Mouse (Mus musculus) liver, embryonic 16.5 days (tissue): ENCODE results near the gene 2310007B03Rik. TPM values are rescaled to one million over a fixed set of nuclear protein-coding genes. Genes with fewer than 3 reads are reported as not detected.

Experiments used
- ATAC-seq: fragments of 200-750 bp; cut with Nextera tagmentation; 2 replicates; pipeline ENCODE4 v1.8.0; 2017; ENCODE audit warnings: low read depth, mild to moderate bottlenecking, moderate number of reproducible peaks, moderate library complexity
- H3K27ac ChIP-seq: fragments of 300-500 bp; sonication (generic); 2 replicates; pipeline ENCODE4 v1.5.1; 2014; ENCODE audit warnings: mild to moderate bottlenecking, low read length
- H3K27me3 ChIP-seq: fragments of 300-500 bp; sonication (generic); 2 replicates; pipeline ENCODE4 v1.6.1; 2014; ENCODE audit warnings: low read depth, low read length, mixed read lengths; ENCODE audit not compliant: control insufficient read depth, insufficient read depth
- H3K36me3 ChIP-seq: fragments of 300-500 bp; sonication (generic); 2 replicates; pipeline ENCODE4 v1.6.1; 2014; ENCODE audit warnings: mild to moderate bottlenecking; ENCODE audit not compliant: control insufficient read depth, insufficient read depth
- H3K4me1 ChIP-seq: fragments of 300-500 bp; sonication (generic); 2 replicates; pipeline ENCODE4 v1.6.1; 2014; ENCODE audit warnings: low read depth, low read length, mixed read lengths; ENCODE audit not compliant: control insufficient read depth
- H3K4me2 ChIP-seq: fragments of 300-500 bp; sonication (generic); 2 replicates; pipeline ENCODE4 v1.6.1; 2014; ENCODE audit warnings: low read depth, low read length, mixed read lengths
- H3K4me3 ChIP-seq: fragments of 300-500 bp; sonication (generic); 2 replicates; pipeline ENCODE4 v1.5.1; 2014; ENCODE audit warnings: low read depth, mild to moderate bottlenecking, low read length
- H3K9ac ChIP-seq: fragments of 300-500 bp; sonication (generic); 2 replicates; pipeline ENCODE4 v1.6.1; 2014; ENCODE audit warnings: low read depth, low read length
- H3K9me3 ChIP-seq: fragments of 300-500 bp; sonication (generic); replicated peaks from 2 replicates; pipeline ENCODE4 v1.6.1; 2016; ENCODE audit warnings: low read length; ENCODE audit not compliant: control insufficient read depth
- WGBS: fragments of 180-500 bp; shearing (Covaris S2); extraction: QIAGEN DNeasy Blood & Tissue Kit; methylation state at CpG from one replicate; pipeline ENCODE4 v1.1.7; 2014; ENCODE audit not compliant: insufficient replicate concordance; 5-methylcytosine and 5-hydroxymethylcytosine counted together
- polyA plus RNA-seq: library from polyadenylated mRNA; unstranded; fragments of >200 nt; fragmentation: Nextera tagmentation; extraction: Ambion mirVana; gene quantifications from 2 replicates; pipeline ENCODE4 v1.2.1, GENCODE M21; 2015

The 2310007B03Rik gene
- polyA plus RNA-seq, 1 experiment from 2014 or later = 0.32 TPM

DNA sequence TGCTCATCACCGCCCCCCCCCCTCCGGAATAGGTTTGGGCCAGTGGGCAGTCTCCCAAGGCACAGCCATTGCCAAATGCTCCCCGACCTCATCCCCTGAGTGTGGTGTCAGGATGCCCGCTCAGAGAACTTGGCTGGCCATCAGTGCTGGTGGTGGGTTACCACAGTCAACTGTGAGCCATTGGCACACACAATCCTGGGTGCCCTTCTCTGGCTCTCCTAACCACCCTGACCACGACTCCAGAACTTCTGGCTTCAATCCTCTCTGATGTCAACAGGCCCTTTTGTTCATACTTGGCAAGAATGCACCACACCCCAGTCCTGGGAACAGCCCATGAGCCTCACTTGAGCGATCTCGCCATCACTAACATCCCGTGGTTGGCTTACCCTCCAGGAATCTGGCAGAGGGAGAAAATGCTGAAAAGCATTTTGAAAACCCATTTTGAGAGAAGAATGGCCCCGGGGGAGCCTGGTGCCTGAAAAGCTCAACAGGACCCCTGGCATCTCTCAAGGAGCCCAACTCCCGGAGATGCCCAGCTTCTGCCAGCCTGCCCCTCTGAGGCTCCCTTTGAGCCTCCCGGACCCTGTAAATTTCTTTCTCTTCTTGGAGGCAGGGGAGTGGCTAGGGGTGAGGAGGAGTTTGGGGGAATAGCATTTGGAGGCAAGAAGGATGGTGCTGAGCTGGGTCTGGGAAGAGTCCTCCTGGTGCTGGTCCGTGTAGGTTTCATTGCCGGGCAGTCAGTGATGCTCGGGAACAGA lies 23.5 kb upstream of the 2310007B03Rik start:
- 60% methylated on average over 14 of the region's 14 CpGs for WGBS
- Histone ChIP-seq H3K4me3 (no peak overlapping the region), H3K4me1 (no peaks in the 10 kb centered on the region), H3K27ac (no peak overlapping the region), H3K27me3 (no peaks in the 10 kb centered on the region), H3K9me3 (no peaks in the 10 kb centered on the region), H3K36me3 (no peaks in the 10 kb centered on the region), H3K9ac (no peak overlapping the region), H3K4me2 (no peak overlapping the region)
- ATAC-seq = no peak

DNA sequence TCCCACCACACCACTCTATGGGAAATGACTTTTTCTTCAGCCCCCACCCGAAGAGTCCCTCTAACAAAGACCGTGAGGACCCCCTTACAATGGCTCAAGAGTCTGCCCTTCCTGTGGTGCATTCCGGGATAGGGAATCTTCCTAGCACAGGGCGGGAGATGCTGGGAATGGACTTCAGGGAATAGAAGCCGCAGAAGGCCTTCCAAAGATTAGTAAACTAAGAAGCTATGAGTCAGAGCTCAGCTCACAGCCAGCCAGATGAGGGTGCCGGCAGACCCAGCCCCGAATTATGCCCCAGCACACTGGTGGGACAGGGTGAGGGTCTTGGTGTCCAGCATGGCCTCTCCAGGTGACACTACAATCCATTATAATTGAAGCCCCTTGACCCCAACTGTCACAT lies 21.5 kb upstream of the 2310007B03Rik start:
- no peak for ATAC-seq
- Histone ChIP-seq H3K4me1 (no peaks in the 10 kb centered on the region), H3K4me2 (no peak overlapping the region), H3K27ac (no peak overlapping the region), H3K36me3 (no peaks in the 10 kb centered on the region), H3K27me3 (peaks cover under 1% of the 10 kb centered on the region; the same call in 1 of the 2 replicates), H3K4me3 (no peak overlapping the region), H3K9ac (no peak overlapping the region), H3K9me3 (no peaks in the 10 kb centered on the region)
- WGBS = 62% methylated on average over 7 of the region's 7 CpGs

GRCm38 (mm10) chr1:93176525-93177332 lies 16.0 kb upstream of the 2310007B03Rik start:
- H3K4me3 ChIP-seq = no peak overlapping the region
- H3K4me1 ChIP-seq = no peaks in the 10 kb centered on the region; the same call in 1 of the 2 replicates
- 3% methylated on average over 44 of the region's 44 CpGs for WGBS
- H3K36me3 ChIP-seq = no peaks in the 10 kb centered on the region
- H3K27me3 ChIP-seq = peaks cover 10% of the 10 kb centered on the region
- H3K9me3 ChIP-seq = no peaks in the 10 kb centered on the region
- H3K27ac ChIP-seq = no peak overlapping the region
- peak; percentile 27; the same call in 1 of the 2 replicates for ATAC-seq
- H3K9ac ChIP-seq = no peak overlapping the region
- H3K4me2 ChIP-seq = peak overlapping the region; percentile 31

DNA sequence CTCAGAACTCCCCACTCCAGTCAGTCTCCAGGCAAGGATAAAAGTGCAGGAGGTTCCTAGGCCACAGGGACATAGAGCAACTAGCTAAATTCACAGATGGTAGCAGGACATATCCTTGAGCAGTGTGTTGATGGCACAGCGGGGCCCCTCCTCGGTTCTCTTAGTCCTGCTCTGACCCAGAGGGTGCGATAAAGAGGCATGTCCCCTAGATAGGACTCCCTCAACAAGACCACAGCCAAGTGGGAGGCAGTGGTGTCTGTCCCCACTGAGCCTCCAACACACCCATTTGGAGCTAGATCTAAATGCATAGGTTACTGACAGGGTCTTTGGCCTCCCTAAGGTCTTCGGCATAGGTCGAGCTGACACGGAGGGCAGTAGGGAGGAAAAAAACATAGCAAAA lies 15.1 kb upstream of the 2310007B03Rik start:
- no peak overlapping the region for H3K4me2 ChIP-seq
- no peaks in the 10 kb centered on the region for H3K36me3 ChIP-seq
- WGBS = 14% methylated on average over 6 of the region's 6 CpGs
- no peak for ATAC-seq
- no peak overlapping the region for H3K9ac ChIP-seq
- no peak overlapping the region for H3K27ac ChIP-seq
- no peaks in the 10 kb centered on the region; the same call in 1 of the 2 replicates for H3K4me1 ChIP-seq
- H3K9me3 ChIP-seq = no peaks in the 10 kb centered on the region
- H3K27me3 ChIP-seq = peaks cover 10% of the 10 kb centered on the region
- no peak overlapping the region for H3K4me3 ChIP-seq

DNA sequence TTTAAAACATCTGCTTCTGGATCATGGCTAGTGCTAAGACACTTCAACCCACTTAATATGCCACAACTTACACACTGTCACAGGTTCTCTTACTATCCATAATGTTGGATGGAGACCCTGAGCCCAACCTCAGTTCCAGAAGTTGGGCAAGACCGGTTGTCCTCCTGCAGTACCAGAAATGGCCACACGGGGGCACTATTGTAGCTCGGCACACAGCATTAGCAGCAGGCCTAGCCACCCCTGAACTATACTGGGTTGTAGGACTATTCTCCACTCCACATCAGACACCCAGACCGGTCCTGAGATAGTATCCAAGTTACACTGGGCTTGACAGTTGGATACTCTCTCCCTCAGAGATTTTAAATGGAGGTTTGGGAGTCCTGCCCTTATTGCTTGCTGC lies 13.7 kb upstream of the 2310007B03Rik start:
- no peak overlapping the region for H3K4me2 ChIP-seq
- H3K9me3 ChIP-seq = no peaks in the 10 kb centered on the region
- no peak overlapping the region for H3K4me3 ChIP-seq
- no peak overlapping the region for H3K9ac ChIP-seq
- H3K27ac ChIP-seq = no peak overlapping the region
- H3K36me3 ChIP-seq = no peaks in the 10 kb centered on the region
- WGBS = 0% methylated on average over 4 of the region's 4 CpGs
- peak; percentile 43; the same call in 1 of the 2 replicates for ATAC-seq
- peaks cover 10% of the 10 kb centered on the region for H3K27me3 ChIP-seq
- H3K4me1 ChIP-seq = no peaks in the 10 kb centered on the region; the same call in 1 of the 2 replicates

DNA sequence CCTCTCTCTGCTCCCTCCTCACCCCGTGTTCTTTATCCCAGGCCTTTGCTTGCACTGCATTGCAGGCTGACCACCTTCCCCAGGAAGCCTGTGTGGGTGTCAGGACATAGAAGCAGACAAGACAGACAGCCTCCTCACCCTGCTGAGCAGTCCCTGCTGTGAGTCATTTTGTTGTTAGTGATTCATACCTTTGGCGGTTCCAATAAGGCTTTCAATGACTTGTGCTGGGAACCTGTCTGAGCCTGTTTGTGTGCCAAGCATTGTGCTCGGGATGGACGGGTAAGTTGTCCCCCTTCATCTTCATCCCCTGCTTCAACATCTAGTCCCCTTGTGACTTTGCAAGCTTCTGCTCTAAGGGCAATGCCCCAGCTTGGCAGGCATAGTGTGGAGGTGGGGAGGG lies 12.9 kb upstream of the 2310007B03Rik start:
- Histone ChIP-seq H3K4me3 (no peak overlapping the region), H3K4me1 (no peaks in the 10 kb centered on the region; the same call in 1 of the 2 replicates), H3K27me3 (peaks cover 10% of the 10 kb centered on the region), H3K4me2 (no peak overlapping the region), H3K27ac (no peak overlapping the region), H3K9me3 (no peaks in the 10 kb centered on the region), H3K36me3 (no peaks in the 10 kb centered on the region), H3K9ac (no peak overlapping the region)
- WGBS = 36% methylated on average over 4 of the region's 4 CpGs
- no peak for ATAC-seq

- Histone ChIP-seq H3K4me3 (no peak within 1 kb of the TSS), H3K4me2 (no peak within 1 kb of the TSS), H3K27ac (no peak within 1 kb of the TSS), H3K36me3 (no peaks in the 10 kb centered on the region), H3K4me1 (no peaks in the 10 kb centered on the region), H3K9me3 (no peaks in the 10 kb centered on the region), H3K9ac (no peak within 1 kb of the TSS), H3K27me3 (no peaks in the 10 kb centered on the region)
- WGBS = 47% methylated on average over 10 of the region's 10 CpGs
- no peak for ATAC-seq
Observed at GRCm38 (mm10) chr1:93168295-93168775, 7.6 kb upstream of the 2310007B03Rik start, which contains the start of gene Crocc2. Gene Crocc2, plus strand, starts transcription at chr1:93168725.

DNA sequence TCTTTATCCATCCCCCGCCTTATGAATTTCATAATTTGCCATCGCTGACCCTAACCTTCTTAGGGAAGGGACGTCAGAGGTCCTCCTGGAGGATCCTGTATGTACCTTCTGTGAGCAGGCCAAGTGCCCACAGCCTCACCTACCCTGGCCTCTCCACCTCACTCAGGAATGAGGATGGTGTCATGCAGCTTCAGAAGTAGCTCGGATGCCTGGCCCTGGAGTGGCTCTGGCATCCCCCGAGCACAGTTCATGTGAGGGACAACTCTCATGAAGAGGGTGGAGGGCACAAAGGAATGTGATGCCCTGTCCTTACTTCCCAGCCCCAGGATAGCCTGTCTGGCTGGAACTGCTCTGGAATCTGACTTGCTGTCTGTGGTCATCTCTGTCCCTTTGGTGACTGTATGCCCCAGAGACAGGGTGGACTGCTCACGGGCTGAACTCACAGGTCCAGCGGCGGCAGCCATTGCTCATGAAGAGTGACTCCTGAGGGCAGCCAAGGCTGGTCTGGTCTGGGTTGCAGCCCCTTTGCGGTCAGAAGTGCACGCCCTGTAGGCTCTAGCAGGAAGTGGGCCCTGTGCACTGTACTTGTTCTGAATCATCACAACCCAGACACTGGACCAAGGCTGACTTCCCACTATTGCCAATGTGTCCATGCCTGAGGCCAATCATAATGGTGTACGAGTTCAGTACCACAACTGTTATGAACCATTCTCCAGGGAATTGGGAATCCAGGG lies 5.8 kb upstream of the 2310007B03Rik start:
- Histone ChIP-seq H3K36me3 (no peaks in the 10 kb centered on the region), H3K4me3 (no peak overlapping the region), H3K27me3 (no peaks in the 10 kb centered on the region), H3K27ac (no peak overlapping the region), H3K9ac (no peak overlapping the region), H3K9me3 (no peaks in the 10 kb centered on the region), H3K4me2 (no peak overlapping the region), H3K4me1 (no peaks in the 10 kb centered on the region)
- WGBS = 55% methylated on average over 11 of the region's 11 CpGs
- ATAC-seq = no peak
